Mouse (Mus musculus) C2C12 (cell line): ENCODE data around the gene Dnaic1.

Experiments
- CEBPB ChIP-seq: IDR thresholded peaks from one replicate; pipeline ENCODE4 v1.6.1; 2011; ENCODE audit warnings: low read depth, mild to moderate bottlenecking, control low read depth, moderate library complexity
- CTCF ChIP-seq: IDR thresholded peaks from one replicate; pipeline ENCODE4 v1.5.1; 2011; ENCODE audit not compliant: control insufficient read depth, insufficient read depth, insufficient read length
- MYOG ChIP-seq: IDR thresholded peaks from one replicate; pipeline ENCODE4 v1.6.1; 2011; ENCODE audit not compliant: control insufficient read depth, insufficient read length; ENCODE audit errors: extremely low read depth

DNA sequence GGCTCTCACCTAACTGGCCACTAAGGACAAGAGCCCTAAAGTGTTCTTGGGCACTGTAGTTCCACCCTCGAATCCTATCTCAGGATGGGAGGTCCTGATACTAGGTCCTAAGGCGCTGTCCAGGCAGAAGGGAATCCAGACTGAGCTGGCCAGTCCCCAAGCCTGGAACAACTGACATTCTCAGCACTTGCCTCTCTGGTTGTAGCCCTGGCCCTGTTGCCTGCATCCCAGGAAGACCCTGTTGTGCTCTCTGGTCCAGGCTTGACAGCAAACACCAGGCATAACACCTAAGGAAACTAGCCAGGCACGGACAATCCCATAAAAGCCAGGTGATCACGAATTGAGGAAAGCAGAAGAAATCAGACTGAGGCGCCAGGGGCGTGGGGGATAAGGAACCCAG lies 113.2 kb downstream of the Dnaic1 start:
- TF ChIP-seq CTCF (no peak), MYOG (no peak), CEBPB (no peak)
